ENCODE assay signal across 17 mouse cellular contexts in genomic region chr6:97412403-97412802, GRCm38 (mm10).
"Had no signal": no experiment of that assay in that cellular context is flagged by ENCODE, and none has a peak within 500 bp of the region (broad histone marks: within the 10 kb centered on the region; RNA-seq: fewer than 3 reads in every experiment).

No protein-coding gene starts in this region.

- H3K4me2 ChIP-seq: lung, embryonic 15.5 days; midbrain, embryonic 11.5 days; midbrain, embryonic 13.5 days; midbrain, embryonic 15.5 days; neural tube, embryonic 12.5 days; stomach, embryonic 15.5 days had no signal

- ATAC-seq: liver, postnatal 0 days; midbrain, embryonic 13.5 days; midbrain, embryonic 15.5 days had no signal

- H3K4me1 ChIP-seq: midbrain, embryonic 15.5 days had no signal

- DNase-seq: liver, postnatal 0 days; lung, adult 2 months; lung, postnatal 14 days; lung, postnatal 36 days; right cerebral cortex, postnatal 14 days; thymus, adult 2 months; thymus, postnatal 25 days; thymus, postnatal 4 days had no signal

- H3K9ac ChIP-seq: liver, postnatal 0 days; lung, embryonic 15.5 days; midbrain, embryonic 13.5 days; midbrain, embryonic 15.5 days; neural tube, embryonic 12.5 days; stomach, embryonic 15.5 days had no signal

- H3K9me3 ChIP-seq: lung, embryonic 15.5 days; megakaryocyte, embryonic 14.5 days; midbrain, embryonic 13.5 days; midbrain, embryonic 15.5 days; neural tube, embryonic 12.5 days; stomach, embryonic 15.5 days had no signal

- H3K27ac ChIP-seq: lung, embryonic 15.5 days; macrophage; midbrain, embryonic 13.5 days; midbrain, embryonic 15.5 days; neural tube, embryonic 12.5 days; stomach, embryonic 15.5 days; stomach, postnatal 0 days had no signal

- H3K4me3 ChIP-seq: lung, embryonic 15.5 days; megakaryocyte, embryonic 14.5 days; midbrain, embryonic 13.5 days; midbrain, embryonic 15.5 days; neural tube, embryonic 12.5 days; stomach, embryonic 15.5 days had no signal

- H3K36me3 ChIP-seq: lung, embryonic 15.5 days; midbrain, embryonic 13.5 days; midbrain, embryonic 15.5 days; neural tube, embryonic 12.5 days; stomach, embryonic 15.5 days had no signal

- H3K27me3 ChIP-seq: lung, embryonic 15.5 days; megakaryocyte, embryonic 14.5 days; midbrain, embryonic 13.5 days; midbrain, embryonic 15.5 days; neural tube, embryonic 12.5 days; stomach, embryonic 15.5 days had no signal
